In the genomic region with DNA sequence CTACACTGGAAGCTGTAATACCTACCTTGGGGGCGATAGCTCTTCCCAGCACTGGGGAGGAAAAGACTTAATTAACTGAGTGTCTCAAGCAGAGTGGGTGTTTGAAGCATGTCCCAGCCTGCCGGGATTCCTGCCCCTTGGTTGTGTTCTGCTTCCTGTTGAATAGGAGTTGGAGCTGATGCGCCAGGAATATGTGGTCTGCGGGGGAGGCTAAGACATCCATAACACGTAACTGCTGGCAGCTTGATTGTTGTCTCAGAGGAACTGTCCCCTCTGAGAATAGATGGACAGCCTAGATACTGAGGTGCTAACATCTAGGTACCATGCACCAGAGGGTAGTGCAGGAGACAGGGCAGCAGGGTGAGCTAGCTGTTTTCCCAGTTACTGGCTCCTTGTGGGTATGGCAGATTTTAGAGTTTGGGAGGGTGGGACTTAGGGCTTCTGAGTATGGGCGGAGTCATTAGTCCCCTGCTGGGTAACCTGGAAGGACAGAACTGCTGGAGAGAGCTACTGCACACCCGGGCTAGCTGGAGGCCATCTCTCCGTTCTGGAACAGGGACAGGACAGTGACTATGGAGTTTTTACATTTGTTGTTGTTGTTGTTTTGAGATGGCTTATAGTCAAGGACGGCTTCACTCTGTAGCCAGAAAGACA, we compare ENCODE assay signal across 38 mouse cellular contexts. TPM values are rescaled to one million over a fixed set of nuclear protein-coding genes. Genes with fewer than 3 reads are reported as not detected.
A peak's percentile ranks its signal among the peaks of the same experiment; 100 is the strongest.
DNase-seq lines count a peak whose midpoint lies in the region; ATAC-seq and TF ChIP-seq lines count a peak whose summit lies in the region.
"Had no signal": no experiment of that assay in that cellular context is flagged by ENCODE, and none has a peak within 500 bp of the region (broad histone marks: within the 10 kb centered on the region; RNA-seq: fewer than 3 reads in every experiment).

No protein-coding gene starts in this region.

- TF ChIP-seq POLR2A in heart, adult 2 months (IDR thresholded peaks at IDR 0.05; ENCODE audit: insufficient read depth, low read depth, low read length), result no peak

- no peaks in the 10 kb centered on the region for H3K27me3 ChIP-seq in heart, embryonic 11.5 days (ENCODE audit: control insufficient read depth, insufficient read depth, low read length)
- no peaks in the 10 kb centered on the region for H3K27me3 ChIP-seq in heart, adult 2 months (ENCODE audit: control insufficient read depth, insufficient read depth, low read length)
- no peaks in the 10 kb centered on the region for H3K27me3 ChIP-seq in limb, embryonic 15.5 days
- no peaks in the 10 kb centered on the region for H3K27me3 ChIP-seq in limb, embryonic 10.5 days (ENCODE audit: low read depth, poor library complexity, severe bottlenecking)
- H3K27me3 ChIP-seq in embryonic facial prominence, embryonic 15.5 days, result no peaks in the 10 kb centered on the region
- H3K27me3 ChIP-seq: embryonic facial prominence, embryonic 12.5 days; forebrain, embryonic 15.5 days; heart, embryonic 15.5 days had no signal

- H3K4me1 ChIP-seq in heart, embryonic 11.5 days (ENCODE audit: control insufficient read depth, insufficient read depth, low read length), result peaks cover 20% of the 10 kb centered on the region
- no peaks in the 10 kb centered on the region for H3K4me1 ChIP-seq in heart, adult 2 months (ENCODE audit: control insufficient read depth, insufficient read depth, low read length)
- peaks cover 22% of the 10 kb centered on the region for H3K4me1 ChIP-seq in limb, embryonic 15.5 days
- H3K4me1 ChIP-seq in limb, embryonic 10.5 days, result peaks cover 31% of the 10 kb centered on the region
- peaks cover 26% of the 10 kb centered on the region for H3K4me1 ChIP-seq in embryonic facial prominence, embryonic 15.5 days
- H3K4me1 ChIP-seq: embryonic facial prominence, embryonic 12.5 days; forebrain, embryonic 15.5 days had no signal

- WGBS in heart, embryonic 11.5 days (ENCODE audit: insufficient replicate concordance), result 73% methylated on average over 9 of the region's 9 CpGs
- WGBS in heart, adult 2 months, result 76% methylated on average over 9 of the region's 9 CpGs
- WGBS in limb, embryonic 15.5 days, result 71% methylated on average over 9 of the region's 9 CpGs
- 75% methylated on average over 9 of the region's 9 CpGs for WGBS in limb, embryonic 10.5 days
- WGBS in embryonic facial prominence, embryonic 15.5 days, result 64% methylated on average over 9 of the region's 9 CpGs

- intact Hi-C loops in heart, adult 2 months (cut with DNase I), result no loop called here

- no peak overlapping the region for H3K27ac ChIP-seq in heart, embryonic 11.5 days (ENCODE audit: low read depth, low read length)
- no peak overlapping the region for H3K27ac ChIP-seq in heart, adult 2 months
- H3K27ac ChIP-seq in limb, embryonic 15.5 days, result peak overlapping the region; percentile 47; the same call in 1 of the 2 replicates
- no peak overlapping the region for H3K27ac ChIP-seq in limb, embryonic 10.5 days
- H3K27ac ChIP-seq in embryonic facial prominence, embryonic 15.5 days (replicated peaks), result peak overlapping the region; percentile 31
- H3K27ac ChIP-seq: embryonic facial prominence, embryonic 12.5 days; forebrain, embryonic 15.5 days; gastrocnemius, adult 2 months; hindbrain, embryonic 14.5 days; kidney, postnatal 0 days; liver, embryonic 14.5 days; macrophage had no signal

- H3K36me3 ChIP-seq in heart, embryonic 11.5 days (ENCODE audit: control insufficient read depth, insufficient read depth, low read length), result peaks cover 5% of the 10 kb centered on the region
- no peaks in the 10 kb centered on the region for H3K36me3 ChIP-seq in heart, adult 2 months (ENCODE audit: control insufficient read depth, insufficient read depth, low read length)
- H3K36me3 ChIP-seq in limb, embryonic 15.5 days, result peaks cover 6% of the 10 kb centered on the region; the same call in 1 of the 2 replicates
- peaks cover 46% of the 10 kb centered on the region for H3K36me3 ChIP-seq in limb, embryonic 10.5 days
- H3K36me3 ChIP-seq in embryonic facial prominence, embryonic 15.5 days, result no peaks in the 10 kb centered on the region
- H3K36me3 ChIP-seq: embryonic facial prominence, embryonic 12.5 days; forebrain, embryonic 15.5 days; heart, embryonic 15.5 days had no signal

- no peak overlapping the region for H3K4me3 ChIP-seq in heart, embryonic 11.5 days (ENCODE audit: low read depth, low read length)
- H3K4me3 ChIP-seq in heart, adult 2 months, result no peak overlapping the region
- no peak overlapping the region for H3K4me3 ChIP-seq in limb, embryonic 15.5 days
- no peak overlapping the region for H3K4me3 ChIP-seq in limb, embryonic 10.5 days
- no peak overlapping the region for H3K4me3 ChIP-seq in embryonic facial prominence, embryonic 15.5 days (replicated peaks)
- H3K4me3 ChIP-seq: embryonic facial prominence, embryonic 12.5 days; forebrain, embryonic 15.5 days; gastrocnemius, adult 2 months; heart, embryonic 15.5 days had no signal

- TF ChIP-seq EP300 in heart, adult 2 months (IDR thresholded peaks at IDR 0.05; ENCODE audit: insufficient read depth, low read depth, low read length), result no peak

- H3K9ac ChIP-seq in heart, embryonic 11.5 days (ENCODE audit: low read depth, low read length), result 0 out of 2 replicates have a peak overlapping the region, but pooled peaks have one; percentile 28
- H3K9ac ChIP-seq in heart, adult 2 months (ENCODE audit: low read depth, low read length), result no peak overlapping the region
- H3K9ac ChIP-seq in limb, embryonic 15.5 days, result no peak overlapping the region
- H3K9ac ChIP-seq in embryonic facial prominence, embryonic 15.5 days, result no peak overlapping the region
- H3K9ac ChIP-seq: embryonic facial prominence, embryonic 12.5 days; forebrain, embryonic 15.5 days; heart, embryonic 15.5 days; hindbrain, embryonic 14.5 days; liver, embryonic 14.5 days had no signal

- DNase-seq in heart, adult 2 months, result no peak
- no peak for DNase-seq in limb, embryonic 10.5 days (ENCODE audit: low spot score)
- DNase-seq in gastrocnemius, postnatal 10 days, result no peak
- DNase-seq: adrenal gland, postnatal 14 days; cerebellum, adult 11 months; cerebellum, adult 9-10 months; cerebellum, postnatal 36 days; gastrocnemius, adult 2 months; kidney, adult 18-20 months; kidney, postnatal 4 days; left cerebral cortex, postnatal 4 days; liver; lung, adult 2 months; lung, postnatal 10 days; midbrain, embryonic 14.5 days; thymus, postnatal 4 days had no signal

- H3K9me3 ChIP-seq in heart, embryonic 11.5 days (replicated peaks; ENCODE audit: control insufficient read depth, low read length), result no peaks in the 10 kb centered on the region
- H3K9me3 ChIP-seq in limb, embryonic 15.5 days, result no peaks in the 10 kb centered on the region
- no peaks in the 10 kb centered on the region for H3K9me3 ChIP-seq in limb, embryonic 10.5 days (replicated peaks)
- no peaks in the 10 kb centered on the region for H3K9me3 ChIP-seq in embryonic facial prominence, embryonic 15.5 days (replicated peaks)
- H3K9me3 ChIP-seq: embryonic facial prominence, embryonic 12.5 days; forebrain, embryonic 15.5 days; heart, embryonic 15.5 days had no signal

- no peaks in the 10 kb centered on the region for H3K79me2 ChIP-seq in heart, adult 2 months (replicated peaks; ENCODE audit: control insufficient read depth, insufficient read depth, low read length)

- H3K4me2 ChIP-seq in heart, embryonic 11.5 days, result no peak overlapping the region
- H3K4me2 ChIP-seq in limb, embryonic 15.5 days, result no peak overlapping the region
- 0 out of 2 replicates have a peak overlapping the region, but pooled peaks have one; percentile 6 for H3K4me2 ChIP-seq in embryonic facial prominence, embryonic 15.5 days (replicated peaks)
- H3K4me2 ChIP-seq: embryonic facial prominence, embryonic 12.5 days; forebrain, embryonic 15.5 days; heart, embryonic 15.5 days; hindbrain, embryonic 14.5 days had no signal

- no peak for TF ChIP-seq CTCF in heart, adult 2 months (IDR thresholded peaks at IDR 0.05)

- no peak for ATAC-seq in heart, embryonic 11.5 days (replicated peaks; ENCODE audit: insufficient number of reproducible peaks, low FRiP score, low TSS enrichment)
- no peak for ATAC-seq in limb, embryonic 15.5 days (ENCODE audit: insufficient number of reproducible peaks, low FRiP score, low TSS enrichment, low read depth)
- no peak for ATAC-seq in embryonic facial prominence, embryonic 15.5 days (ENCODE audit: insufficient number of reproducible peaks, low FRiP score, low TSS enrichment, low read depth)
- ATAC-seq in megakaryocyte progenitor cell, adult 5-6 weeks (replicated peaks; ENCODE audit: poor library complexity), result no peak
- ATAC-seq: forebrain, embryonic 15.5 days had no signal

RNA-seq across cellular contexts. Expression of gene Cdh3, which starts 18.0 kb away (rescaled TPM):
- polyA plus RNA-seq in heart, embryonic 11.5 days (2014; fragmentation: Nextera tagmentation; extraction: Ambion mirVana), result 17.8 and 22.5 TPM in 2 replicates
- total RNA-seq in heart, adult 2 months (2021), result 1 to 10 TPM in 1 of 2 experiments, under 1 TPM in 1; 0.91 to 1.1 TPM
- 1.2 and 1.4 TPM in 2 replicates for polyA plus RNA-seq in heart, adult 2 months (2012; rRNA removed)
- 29.3 and 33.3 TPM in 2 replicates for polyA plus RNA-seq in limb, embryonic 15.5 days (2015; fragmentation: Nextera tagmentation; extraction: Ambion mirVana)
- polyA plus RNA-seq in limb, embryonic 10.5 days (2016; fragmentation: Nextera tagmentation; extraction: Ambion mirVana), result 29.7 and 34.5 TPM in 2 replicates
- 23.0 and 24.5 TPM in 2 replicates for polyA plus RNA-seq in embryonic facial prominence, embryonic 15.5 days (2015; fragmentation: Nextera tagmentation; extraction: Ambion mirVana)
- total RNA-seq in gastrocnemius, postnatal 10 days (2021), result under 1 TPM; 0.50 to 0.70 TPM
- total RNA-seq in megakaryocyte progenitor cell, adult 5-6 weeks (2015), result not detected in 2 replicates
- not detected in 2 replicates for total RNA-seq in megakaryocyte progenitor cell, adult 5-6 weeks (2017)
- total RNA-seq: hematopoietic stem cell, adult 5-6 weeks; monocyte, adult 5-6 weeks had no signal
- polyA plus RNA-seq: macrophage had no signal

RNA-seq across cellular contexts. Expression of gene 6030452D12Rik, which starts 28.4 kb away (rescaled TPM):
- polyA plus RNA-seq in heart, embryonic 11.5 days (2014; fragmentation: Nextera tagmentation; extraction: Ambion mirVana), result not detected in 2 replicates
- not detected for total RNA-seq in heart, adult 2 months (2021)
- not detected in 2 replicates for polyA plus RNA-seq in heart, adult 2 months (2012; rRNA removed)
- polyA plus RNA-seq in limb, embryonic 15.5 days (2015; fragmentation: Nextera tagmentation; extraction: Ambion mirVana), result not detected in 2 replicates
- not detected in 2 replicates for polyA plus RNA-seq in limb, embryonic 10.5 days (2016; fragmentation: Nextera tagmentation; extraction: Ambion mirVana)
- not detected in 2 replicates for polyA plus RNA-seq in embryonic facial prominence, embryonic 15.5 days (2015; fragmentation: Nextera tagmentation; extraction: Ambion mirVana)
- total RNA-seq in gastrocnemius, postnatal 10 days (2021), result not detected
- total RNA-seq in megakaryocyte progenitor cell, adult 5-6 weeks (2015), result not detected in 2 replicates
- not detected in 2 replicates for total RNA-seq in megakaryocyte progenitor cell, adult 5-6 weeks (2017)
- total RNA-seq: adrenal gland, postnatal 14 days; gastrocnemius, adult 2 months; gastrocnemius, postnatal 4 days; hematopoietic stem cell, adult 5-6 weeks; layer of hippocampus, adult 8-10 months; layer of hippocampus, postnatal 25 days; left cerebral cortex, adult 8-10 months; left cerebral cortex, postnatal 4 days; monocyte, adult 5-6 weeks had no signal
- polyA plus RNA-seq: embryonic facial prominence, embryonic 12.5 days; forebrain, embryonic 15.5 days; heart, embryonic 15.5 days; hindbrain, embryonic 14.5 days; kidney, postnatal 0 days; liver, embryonic 14.5 days; lung, adult 2 months; macrophage; midbrain, embryonic 14.5 days; neural tube, embryonic 14.5 days; small intestine, adult 2 months; stomach, embryonic 14.5 days; testis, adult 2 months; thymus, postnatal 0 days had no signal

RNA-seq across cellular contexts. Expression of gene Gm10073, which starts 44.5 kb away (rescaled TPM):
- polyA plus RNA-seq in heart, embryonic 11.5 days (2014; fragmentation: Nextera tagmentation; extraction: Ambion mirVana), result 6.9 and 7.6 TPM in 2 replicates
- 100 to 1,000 TPM; 109 to 123 TPM for total RNA-seq in heart, adult 2 months (2021)
- polyA plus RNA-seq in heart, adult 2 months (2012; rRNA removed), result 31.2 and 34.2 TPM in 2 replicates
- 12.4 and 13.3 TPM in 2 replicates for polyA plus RNA-seq in limb, embryonic 15.5 days (2015; fragmentation: Nextera tagmentation; extraction: Ambion mirVana)
- polyA plus RNA-seq in limb, embryonic 10.5 days (2016; fragmentation: Nextera tagmentation; extraction: Ambion mirVana), result 7.9 and 8.0 TPM in 2 replicates
- 11.1 and 22.1 TPM in 2 replicates for polyA plus RNA-seq in embryonic facial prominence, embryonic 15.5 days (2015; fragmentation: Nextera tagmentation; extraction: Ambion mirVana)
- total RNA-seq in gastrocnemius, postnatal 10 days (2021), result 100 to 1,000 TPM; 111 to 136 TPM
- 111 and 130 TPM in 2 replicates for total RNA-seq in megakaryocyte progenitor cell, adult 5-6 weeks (2015)
- 8.4 and 9.5 TPM in 2 replicates for total RNA-seq in megakaryocyte progenitor cell, adult 5-6 weeks (2017)

Comparison
In these comparisons a context has a peak if more than half of its experiments do, and no peak if none do; other contexts are left out.
1. H3K27ac ChIP-seq: peak in limb, embryonic 15.5 days (single experiment) and embryonic facial prominence, embryonic 15.5 days (single experiment); none in heart, embryonic 11.5 days (single experiment), heart, adult 2 months (single experiment) and limb, embryonic 10.5 days (single experiment).